Mouse (Mus musculus) kidney, adult 2 months (tissue): ENCODE measurements around the gene Lbhd1. TPM values are rescaled to one million over a fixed set of nuclear protein-coding genes. Genes with fewer than 3 reads are reported as not detected.

Experiments used
- DNase-seq: peaks from one replicate; pipeline ENCODE4 v3.0.0; 2021
- H3K27ac ChIP-seq: fragments of 200-500 bp; 2 replicates; pipeline ENCODE4 v1.5.1; 2012; ENCODE audit warnings: low read depth, low read length, control low read depth, inconsistent platforms; ENCODE audit not compliant: insufficient read depth
- H3K27me3 ChIP-seq: fragments of 200-500 bp; replicated peaks from 2 replicates; pipeline ENCODE4 v1.6.1; 2012; ENCODE audit warnings: mild to moderate bottlenecking, moderate library complexity, low read length, inconsistent platforms; ENCODE audit not compliant: control insufficient read depth, insufficient read depth
- H3K36me3 ChIP-seq: fragments of 200-500 bp; 2 replicates; pipeline ENCODE4 v1.6.1; 2012; ENCODE audit warnings: mild to moderate bottlenecking, moderate library complexity, low read length, inconsistent platforms; ENCODE audit not compliant: control insufficient read depth, insufficient read depth
- H3K4me1 ChIP-seq: fragments of 200-500 bp; 2 replicates; pipeline ENCODE4 v1.6.1; 2011; ENCODE audit warnings: low read length; ENCODE audit not compliant: control insufficient read depth, insufficient read depth
- H3K4me3 ChIP-seq: fragments of 200-500 bp; 2 replicates; pipeline ENCODE4 v1.5.1; 2011; ENCODE audit warnings: mild to moderate bottlenecking, low read depth, low read length, control low read depth; ENCODE audit not compliant: insufficient read depth
- CTCF ChIP-seq: fragments of 200-500 bp; conservative IDR thresholded peaks from 2 replicates; pipeline ENCODE4 v1.5.1; 2011; ENCODE audit warnings: low read depth, mild to moderate bottlenecking, control low read depth, low read length, moderate library complexity, mixed read lengths; ENCODE audit not compliant: insufficient read depth, insufficient read length
- POLR2A ChIP-seq: fragments of 200-500 bp; IDR thresholded peaks from one replicate; pipeline ENCODE4 v1.6.1; 2011; ENCODE audit warnings: low read depth, low read length, control low read depth
- WGBS: fragments of 180-500 bp; shearing (Covaris S2); methylation state at CpG from one replicate; pipeline ENCODE4 v1.1.7; 2018; 5-methylcytosine and 5-hydroxymethylcytosine counted together
- polyA plus RNA-seq: library from polyadenylated mRNA; depleted of rRNA; stranded (reverse); fragments of >200 nt; gene quantifications from 2 replicates; pipeline ENCODE4 v1.2.3, GENCODE M21; 2012

The Lbhd1 gene
- polyA plus RNA-seq, 1 experiment = 2.2 TPM

- H3K4me3 ChIP-seq = peak within 1 kb of the TSS; percentile 78
- no peaks in the 10 kb centered on the region for H3K27me3 ChIP-seq
- peak; percentile 98 for DNase-seq
- peak within 1 kb of the TSS; percentile 92 for H3K27ac ChIP-seq
- peak; percentile 89 for TF ChIP-seq POLR2A
- TF ChIP-seq CTCF = no peak
- H3K36me3 ChIP-seq = peaks cover 1% of the 10 kb centered on the region; the same call in 1 of the 2 replicates
- peaks cover 11% of the 10 kb centered on the region for H3K4me1 ChIP-seq
- WGBS = under 1% methylated on average over 50 of the region's 50 CpGs
Measured at GRCm38 (mm10) chr19:8920073-8920736, 36.7 kb downstream of the Lbhd1 start, which contains the start of gene B3gat3. Gene B3gat3, plus strand, starts transcription at chr19:8920374.

- peak; percentile 67 for DNase-seq
- Histone ChIP-seq H3K27ac (peak overlapping the region; percentile 62), H3K36me3 (no peaks in the 10 kb centered on the region), H3K27me3 (no peaks in the 10 kb centered on the region), H3K4me3 (peak overlapping the region; percentile 78), H3K4me1 (peaks cover 11% of the 10 kb centered on the region)
- no peak for TF ChIP-seq CTCF
- TF ChIP-seq POLR2A = no peak
- 1% methylated on average over 6 of the region's 6 CpGs for WGBS
Measured at GRCm38 (mm10) chr19:8920836-8921291, 37.3 kb downstream of the Lbhd1 start.

- Histone ChIP-seq H3K4me3 (no peak overlapping the region), H3K27ac (no peak overlapping the region)
- 70% methylated on average over 9 of the region's 9 CpGs for WGBS
Measured at GRCm38 (mm10) chr19:8921741-8922140, 38.2 kb downstream of the Lbhd1 start.

GRCm38 (mm10) chr19:8926766-8927165, 43.2 kb downstream of the Lbhd1 start:
- no peak for TF ChIP-seq POLR2A
- TF ChIP-seq CTCF = no peak
- H3K27me3 ChIP-seq = no peaks in the 10 kb centered on the region
- DNase-seq = no peak
- H3K27ac ChIP-seq = no peak overlapping the region
- peaks cover under 1% of the 10 kb centered on the region; the same call in 1 of the 2 replicates for H3K4me1 ChIP-seq
- WGBS = 79% methylated on average over 2 of the region's 2 CpGs
- no peak overlapping the region for H3K4me3 ChIP-seq
- no peaks in the 10 kb centered on the region; the same call in none of the 2 replicates for H3K36me3 ChIP-seq

More at GRCm38 (mm10) chr19:8921741-8922140, 38.2 kb downstream of the Lbhd1 start:
- H3K4me1 ChIP-seq = peaks cover 11% of the 10 kb centered on the region
- no peaks in the 10 kb centered on the region; the same call in 1 of the 2 replicates for H3K36me3 ChIP-seq
- H3K27me3 ChIP-seq = no peaks in the 10 kb centered on the region
- DNase-seq = no peak
- TF ChIP-seq CTCF (no peak), POLR2A (no peak)

- DNase-seq = no peak
- Histone ChIP-seq H3K4me3 (no peak overlapping the region), H3K27ac (no peak overlapping the region), H3K36me3 (no peaks in the 10 kb centered on the region; the same call in none of the 2 replicates), H3K27me3 (no peaks in the 10 kb centered on the region), H3K4me1 (no peaks in the 10 kb centered on the region)
- WGBS = 94% methylated on average over 12 of the region's 12 CpGs
- TF ChIP-seq POLR2A (no peak), CTCF (no peak)
Measured at GRCm38 (mm10) chr19:8927891-8928525, 44.5 kb downstream of the Lbhd1 start.

- no peak for TF ChIP-seq CTCF
- TF ChIP-seq POLR2A = no peak
- WGBS = 24% methylated on average over 16 of the region's 16 CpGs
- H3K27ac ChIP-seq = peak overlapping the region; percentile 76
- peak; percentile 10 for DNase-seq
- no peaks in the 10 kb centered on the region for H3K27me3 ChIP-seq
- H3K36me3 ChIP-seq = no peaks in the 10 kb centered on the region; the same call in none of the 2 replicates
- H3K4me3 ChIP-seq = peak overlapping the region; percentile 64
- no peaks in the 10 kb centered on the region for H3K4me1 ChIP-seq
Measured at GRCm38 (mm10) chr19:8928689-8929223, 45.2 kb downstream of the Lbhd1 start.
